Mouse (Mus musculus) stomach, postnatal 0 days (tissue): ENCODE results near the gene Ucp2.

Source experiments
- CTCF ChIP-seq: IDR thresholded peaks from 2 replicates; pipeline ENCODE4 v1.5.1; 2016; ENCODE audit warnings: antibody characterized with exemption, low read depth, mild to moderate bottlenecking, moderate library complexity
- EP300 ChIP-seq: optimal IDR thresholded peaks from 2 replicates; pipeline ENCODE3; 2016; ENCODE audit warnings: antibody characterized with exemption

DNA sequence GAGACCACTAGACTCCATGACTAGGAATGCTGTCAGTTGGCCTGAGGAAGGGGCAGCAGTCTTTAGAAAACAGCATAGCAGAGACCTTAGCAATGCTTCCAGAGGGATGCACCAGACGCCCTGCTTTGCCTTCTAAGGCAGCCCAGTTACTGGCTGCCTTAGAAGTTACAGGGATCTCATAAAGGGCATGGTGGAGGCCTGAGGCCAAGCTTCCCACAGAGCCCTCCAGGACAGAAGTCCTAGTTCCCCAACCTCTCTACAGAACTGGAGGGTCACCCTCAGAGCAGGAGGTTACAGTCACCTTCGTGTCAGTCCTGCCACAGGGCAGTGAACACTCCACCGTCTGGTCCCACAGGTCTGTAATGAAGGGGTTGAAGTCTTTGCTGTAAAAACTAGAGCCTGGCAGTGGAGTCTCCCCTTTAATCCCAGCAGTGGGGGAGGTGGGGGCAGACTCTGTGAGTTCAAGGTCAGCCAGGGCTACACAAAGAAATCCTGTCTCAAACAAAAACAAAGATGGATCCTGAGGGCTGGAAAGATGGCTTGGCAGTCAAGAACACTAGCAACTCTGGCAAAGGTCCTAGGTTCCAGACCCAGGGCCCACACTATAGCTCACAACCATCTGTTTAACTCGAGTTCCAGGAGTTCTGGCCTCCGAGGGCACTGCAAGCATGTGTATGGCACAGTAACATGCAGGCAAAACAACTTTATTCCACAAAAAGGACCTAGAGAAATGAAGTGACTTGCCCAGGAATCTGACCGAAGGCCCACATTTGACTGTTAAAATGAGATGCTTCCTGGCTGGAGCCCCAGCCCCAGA lies 8.1 kb downstream of the Ucp2 start:
- TF ChIP-seq CTCF = no peak
- no peak for TF ChIP-seq EP300
